Mouse (Mus musculus) urinary bladder, postnatal 10 days (tissue): Measurements from ENCODE around the gene Thra.
A peak's percentile ranks its signal among the peaks of the same experiment; 100 is the strongest.

ENCODE experiments used
- DNase-seq: peaks from one replicate; pipeline ENCODE4 v3.0.0; 2022; ENCODE audit warnings: low spot score

Gene Thra

DNA sequence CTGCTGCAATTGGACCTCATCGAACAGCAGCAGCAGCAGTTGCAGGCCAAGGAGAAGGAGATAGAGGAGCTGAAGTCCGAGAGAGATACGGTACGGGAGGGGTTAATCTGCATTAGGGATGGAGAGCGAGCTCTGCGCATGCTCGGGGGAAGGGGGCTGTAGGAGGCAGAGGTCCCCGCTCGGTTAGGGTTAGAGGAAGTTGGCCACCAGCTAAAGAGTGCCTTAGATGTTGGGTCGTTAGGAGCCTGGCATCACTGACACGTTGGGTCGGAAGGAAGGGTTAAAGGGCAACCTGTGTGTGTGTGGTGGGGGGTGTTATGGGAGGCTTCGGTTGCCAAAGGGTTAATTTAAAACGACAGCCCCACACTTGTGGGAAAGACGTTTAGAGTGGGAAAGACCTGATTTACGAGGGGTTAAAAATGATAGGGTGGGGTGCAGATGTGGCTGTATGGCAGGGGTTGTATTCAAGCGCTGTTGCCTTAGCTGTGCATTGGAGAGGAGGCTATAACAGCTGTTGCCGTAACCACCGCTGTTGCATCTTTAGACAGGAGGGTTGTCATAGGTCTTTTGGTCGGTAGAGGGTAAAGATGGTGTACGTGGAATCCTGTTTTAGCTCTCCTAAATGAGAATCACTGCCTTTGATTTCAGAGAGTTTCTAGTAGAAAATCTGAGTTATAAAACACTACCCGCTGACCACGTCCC, 56.2 kb downstream of the Thra start:
- DNase-seq, result no peak

DNA sequence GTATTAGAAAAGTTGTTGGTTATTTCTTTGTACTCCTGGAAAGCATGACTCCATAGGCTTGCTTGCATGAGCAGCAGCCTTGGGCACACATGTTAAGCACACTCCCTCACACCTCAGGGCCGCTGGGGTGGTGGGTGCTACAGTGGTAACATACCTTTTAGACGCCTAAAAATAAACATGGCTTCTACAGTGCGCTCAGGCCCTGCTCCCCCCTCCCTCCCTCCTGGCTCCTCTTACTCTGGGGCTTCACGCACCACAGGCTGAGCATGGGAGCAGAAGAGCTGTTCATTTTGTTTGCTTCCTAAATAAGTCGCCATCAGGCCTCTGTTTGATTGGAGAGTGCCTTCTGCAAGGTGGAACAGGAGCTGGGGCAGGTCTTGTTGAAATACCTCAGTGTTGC, 56.9 kb downstream of the Thra start:
- no peak for DNase-seq

DNA sequence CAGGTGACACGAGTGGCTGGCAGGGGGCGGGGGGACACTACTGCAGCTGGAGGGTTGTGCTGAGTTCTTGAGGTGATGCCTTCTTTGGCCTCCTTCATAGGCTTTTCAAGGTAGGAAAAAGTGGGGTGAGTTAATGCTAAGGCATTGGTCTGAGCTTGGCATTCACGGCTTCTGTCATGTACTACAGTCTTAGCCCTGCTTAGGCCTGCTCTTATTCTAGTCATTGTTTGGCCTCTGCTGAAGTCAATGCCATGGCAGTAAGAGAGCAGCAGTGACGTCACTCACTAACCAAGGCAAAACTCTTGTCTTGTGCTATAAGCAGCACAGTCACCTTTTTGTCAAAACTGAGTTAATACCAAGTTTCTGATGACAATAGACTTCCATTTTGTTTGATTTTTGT, 57.5 kb downstream of the Thra start:
- DNase-seq, result no peak

DNA sequence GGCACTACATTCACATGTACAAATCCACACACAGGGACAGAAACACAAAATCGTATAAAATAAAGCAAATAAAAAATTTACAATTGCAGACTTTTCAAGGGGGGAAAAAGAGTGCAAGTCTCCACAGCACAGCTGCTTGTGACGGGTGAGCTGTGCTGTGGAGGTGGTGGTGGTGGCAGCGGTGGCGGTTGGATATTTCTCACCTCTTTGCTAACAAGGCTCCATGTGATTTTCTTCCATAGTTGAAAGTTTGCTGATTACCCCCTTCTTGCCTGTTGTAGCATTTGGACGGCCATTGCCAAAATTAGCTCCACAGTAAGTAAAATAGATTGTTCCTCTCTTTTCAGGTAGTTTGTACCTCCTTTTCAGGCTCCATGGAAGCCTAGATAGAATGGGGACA, 64.2 kb downstream of the Thra start, which contains the start of gene Casc3:
Gene Casc3 (plus strand): TSS at position 301 of the 400 bp plus-strand sequence.
- no peak for DNase-seq

DNA sequence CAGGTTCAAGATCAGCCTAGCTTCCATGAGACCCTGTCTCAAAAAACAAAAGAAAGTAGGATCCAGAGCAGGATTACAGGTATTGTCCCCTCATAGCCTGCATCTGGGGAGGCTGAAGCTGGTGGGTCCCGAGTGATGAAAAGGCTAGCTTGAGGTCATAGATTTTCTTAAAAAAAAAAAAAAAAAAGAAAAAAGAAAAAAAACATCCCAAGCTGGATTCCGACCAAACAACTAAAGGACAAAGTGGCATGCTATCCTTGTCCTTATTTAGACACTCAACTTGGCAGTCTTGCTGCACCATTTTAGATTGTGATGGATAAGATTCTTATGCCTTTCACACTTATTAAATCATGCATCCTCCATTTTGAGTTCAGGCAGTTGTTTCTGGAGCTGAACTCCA, 68.0 kb downstream of the Thra start:
- DNase-seq, result no peak

DNA sequence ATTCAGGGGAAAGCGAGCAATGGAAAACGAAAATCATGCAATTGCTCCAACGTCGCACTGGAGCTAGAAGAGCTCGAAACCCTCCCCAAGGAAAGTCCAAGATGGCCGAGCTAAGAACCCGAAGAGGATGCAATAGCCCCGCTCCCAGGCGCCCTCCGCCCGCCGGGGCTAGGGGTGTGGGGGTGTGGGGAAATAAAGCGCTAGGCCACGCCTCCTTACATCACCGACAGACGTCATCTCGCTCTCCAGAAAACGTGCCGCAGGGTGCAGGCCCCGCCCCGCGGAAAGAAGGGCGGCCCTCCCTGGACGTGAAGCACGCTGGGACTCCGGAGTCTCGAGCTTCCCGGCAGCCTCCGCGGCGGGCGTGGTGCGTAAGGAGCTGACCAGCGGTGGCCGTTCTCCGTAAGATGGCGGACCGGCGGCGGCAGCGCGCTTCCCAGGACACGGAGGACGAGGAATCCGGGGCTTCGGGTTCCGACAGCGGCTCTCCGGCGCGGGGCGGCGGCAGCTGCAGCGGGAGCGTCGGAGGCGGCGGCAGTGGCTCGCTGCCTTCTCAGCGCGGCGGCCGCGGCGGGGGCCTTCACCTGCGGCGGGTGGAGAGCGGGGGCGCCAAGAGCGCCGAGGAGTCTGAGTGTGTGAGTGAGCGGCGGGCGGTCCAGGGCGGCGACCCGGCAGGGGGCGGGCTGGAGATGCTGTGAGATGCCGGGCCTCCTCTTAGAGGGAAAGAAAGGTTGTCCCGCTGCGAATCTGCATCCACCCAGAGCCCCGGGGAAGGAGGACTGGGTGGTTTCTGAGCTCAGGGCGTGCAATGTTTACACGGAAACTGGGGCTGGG, 69.2 kb downstream of the Thra start:
- peak; percentile 88 for DNase-seq

DNA sequence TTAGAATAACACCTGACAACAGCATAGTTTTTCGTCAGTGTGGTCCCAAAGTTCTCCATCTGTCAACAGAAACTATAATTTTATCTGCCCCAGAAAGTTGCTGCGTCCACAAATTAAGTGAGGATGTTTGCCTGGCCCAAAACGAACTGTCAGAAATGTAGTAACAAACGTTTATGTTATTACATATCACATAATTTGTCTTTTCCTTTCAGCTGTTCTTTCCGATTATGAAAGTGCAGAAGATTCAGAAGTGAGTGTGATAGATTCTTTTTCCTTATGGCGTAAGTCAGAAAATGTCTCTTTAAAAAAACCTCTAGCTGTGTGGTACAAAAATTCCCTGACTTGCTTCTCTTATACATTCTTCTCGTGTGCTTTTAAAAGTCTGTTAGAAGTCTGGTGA, 70.2 kb downstream of the Thra start:
- no peak for DNase-seq

DNA sequence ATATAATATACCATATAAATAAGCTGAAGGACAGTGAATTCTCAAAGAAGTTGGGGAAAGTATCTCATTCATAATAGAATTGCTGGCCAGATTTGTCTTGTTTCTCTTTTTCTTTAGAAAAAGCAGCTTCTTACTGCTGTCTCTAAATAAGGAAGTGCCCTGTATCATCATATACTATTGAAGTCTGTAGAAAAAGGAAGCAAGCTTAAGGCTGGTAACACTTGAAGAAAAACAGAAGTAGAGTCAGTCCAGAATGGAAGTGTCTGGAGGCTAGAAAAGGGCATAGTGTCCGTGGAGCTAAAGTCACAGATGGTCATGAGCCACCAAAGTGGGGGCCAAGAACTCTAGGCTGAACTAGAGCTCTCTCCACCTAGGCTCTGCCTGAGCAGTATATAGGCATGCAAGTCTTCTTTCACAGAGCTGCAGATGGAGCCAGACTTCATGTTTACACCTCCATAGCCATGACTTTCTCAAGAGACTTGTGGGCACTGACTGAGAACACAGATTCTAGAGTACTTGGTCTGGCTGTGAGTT, 76.3 kb downstream of the Thra start:
- DNase-seq, result no peak
